Mouse (Mus musculus): Measurements from ENCODE around the gene Psma4.

DNA sequence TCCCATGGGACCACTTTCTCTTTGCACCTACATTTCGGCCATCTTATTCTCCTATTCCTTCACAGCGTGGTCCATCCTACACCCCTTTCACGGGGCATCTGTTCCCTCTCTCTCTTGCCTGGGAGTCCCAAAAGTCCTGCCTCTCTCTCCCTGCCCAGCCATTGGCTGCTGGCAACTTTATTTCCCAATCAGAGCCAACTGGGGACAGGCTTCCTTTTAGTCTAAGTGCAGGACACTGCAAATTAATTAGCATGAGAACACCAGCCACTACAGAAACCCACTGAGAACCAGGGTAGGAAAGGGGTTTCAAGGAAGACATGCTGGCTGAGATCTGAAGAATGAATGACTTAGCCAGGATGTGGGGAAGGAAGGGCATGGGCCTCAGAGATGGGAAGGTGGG is 43.8 kb downstream of the Psma4 start:
- no peak for TF ChIP-seq EP300 (optimal IDR thresholded peaks at IDR 0.05)
- no peak for TF ChIP-seq CTCF (IDR thresholded peaks at IDR 0.05; ENCODE audit: low read depth)
